Mouse (Mus musculus) mature B cell (primary cell): ENCODE results near the gene Tnf.

ENCODE experiments used
- in situ Hi-C: fragments of 300-500 bp; cut with MboI; formaldehyde crosslinking; loops from 2 replicates; pipeline ENCODE4 v1.14.3; 2019

The Tnf gene

GRCm38 (mm10) chr17:35153931-35154330, 47.9 kb downstream of the Tnf start:
- in situ Hi-C loops: no loop called here

GRCm38 (mm10) chr17:35153077-35153476, 48.7 kb downstream of the Tnf start:
- in situ Hi-C loops: no loop called here

GRCm38 (mm10) chr17:35152121-35152520, 49.7 kb downstream of the Tnf start:
- in situ Hi-C loops: no loop called here
